Mouse (Mus musculus): ENCODE results near the gene Rnls. TPM values are rescaled to one million over a fixed set of nuclear protein-coding genes. Genes with fewer than 3 reads are reported as not detected.

Rnls gene
- polyA plus RNA-seq, 2 experiments: 1.0 to 7.3 TPM

GRCm38 (mm10) chr19:33102008-33102782 is 289.9 kb downstream of the Rnls start:
- H3K9me3 ChIP-seq (ENCODE audit: control insufficient read depth, low read length): no peaks in the 10 kb centered on the region
- WGBS: 54% methylated on average over 7 of the region's 7 CpGs
- H3K4me3 ChIP-seq (replicated peaks; ENCODE audit: low read length): no peak overlapping the region
- TF ChIP-seq POLR2A (IDR thresholded peaks at IDR 0.05; ENCODE audit: borderline replicate concordance, extremely low read depth, insufficient read depth, insufficient read length): no peak
- no peak overlapping the region for H3K9ac ChIP-seq (ENCODE audit: low read depth, low read length, severe bottlenecking)
- ATAC-seq (ENCODE audit: low FRiP score, low read depth) (peak; percentile 80), DNase-seq (ENCODE audit: low spot score) (peak; percentile 72)
- peaks cover 14% of the 10 kb centered on the region for H3K4me1 ChIP-seq (ENCODE audit: control insufficient read depth, insufficient read depth, low read length)
- H3K4me2 ChIP-seq (replicated peaks; ENCODE audit: low read depth, low read length, severe bottlenecking): no peak overlapping the region
- no peaks in the 10 kb centered on the region for H3K36me3 ChIP-seq (ENCODE audit: control insufficient read depth, insufficient read depth, low read length)
- H3K27me3 ChIP-seq (ENCODE audit: control insufficient read depth, insufficient read depth, low read length): no peaks in the 10 kb centered on the region
- H3K27ac ChIP-seq (replicated peaks; ENCODE audit: low read depth, low read length): no peak overlapping the region

DNA sequence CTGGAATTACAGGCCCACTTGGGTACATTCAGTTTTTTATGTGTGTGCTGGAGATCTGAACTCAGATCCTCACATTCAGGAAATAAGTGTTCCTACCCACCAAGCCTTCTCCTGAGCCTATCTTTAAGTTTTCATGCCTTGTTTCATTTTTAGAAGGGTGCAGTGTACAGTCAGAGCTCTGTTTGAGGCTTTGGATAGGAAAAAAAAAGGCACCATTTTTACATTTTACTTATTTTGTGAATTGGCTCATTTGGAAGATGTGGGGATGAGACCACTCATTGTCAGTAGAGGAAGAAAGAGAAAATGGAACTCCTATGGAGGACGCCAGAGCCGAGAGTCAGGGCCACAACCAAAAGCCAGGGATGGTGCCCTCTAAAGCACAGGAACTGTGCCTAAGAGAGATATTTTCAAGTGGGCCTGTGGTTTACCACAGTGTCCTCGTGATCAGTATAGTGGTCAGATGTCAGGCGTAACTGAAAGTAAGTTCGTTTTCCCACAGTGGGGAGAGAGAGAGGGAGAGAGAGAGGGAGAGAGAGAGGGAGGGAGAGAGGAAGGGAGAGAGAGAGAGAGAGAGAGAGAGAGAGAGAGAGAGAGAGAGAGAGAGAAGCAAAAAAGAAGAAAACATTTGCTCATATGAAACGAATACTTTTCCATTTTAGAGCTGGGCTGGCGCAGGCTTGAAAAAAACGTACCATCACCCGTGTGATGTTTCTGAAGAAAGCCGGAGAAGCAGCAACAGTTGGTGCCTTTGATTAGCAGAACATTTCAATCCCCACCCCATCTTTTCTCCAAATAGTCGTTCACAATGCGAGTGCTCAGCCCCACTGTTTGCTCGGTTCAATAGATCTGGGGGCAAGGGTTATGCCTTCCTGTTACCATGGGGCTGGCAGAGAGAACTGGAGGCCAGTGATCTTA is 290.7 kb downstream of the Rnls start:
- Histone ChIP-seq H3K9ac (ENCODE audit: low read depth, low read length, severe bottlenecking) (no peak overlapping the region), H3K4me1 (ENCODE audit: control insufficient read depth, insufficient read depth, low read length) (peaks cover 14% of the 10 kb centered on the region)

DNA sequence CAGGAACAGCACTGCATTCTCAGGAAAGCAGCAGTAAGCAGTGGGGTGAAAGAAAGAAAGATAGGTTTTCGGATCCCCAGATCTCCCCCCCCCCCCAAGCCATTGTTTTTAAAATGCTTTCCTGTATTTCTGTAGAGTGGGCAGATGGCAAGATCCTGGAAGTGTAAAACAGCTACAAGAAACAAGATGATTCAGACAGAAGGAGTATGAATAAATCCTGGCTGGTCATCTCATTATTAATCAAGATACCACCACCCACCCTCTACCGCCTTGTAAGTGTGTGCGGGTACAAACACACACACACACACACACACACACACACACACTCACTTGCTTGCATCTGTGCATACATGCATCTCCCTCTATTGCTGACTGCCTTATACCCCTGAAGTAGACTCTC is 291.5 kb downstream of the Rnls start:
- H3K9me3 ChIP-seq (ENCODE audit: control insufficient read depth, low read length): no peaks in the 10 kb centered on the region
- WGBS: 70% methylated on average over 3 of the region's 3 CpGs
- no peak for TF ChIP-seq POLR2A (IDR thresholded peaks at IDR 0.05; ENCODE audit: borderline replicate concordance, extremely low read depth, insufficient read depth, insufficient read length)
- H3K4me3 ChIP-seq (replicated peaks; ENCODE audit: low read length): no peak overlapping the region
- H3K9ac ChIP-seq (ENCODE audit: low read depth, low read length, severe bottlenecking): no peak overlapping the region
- no peaks in the 10 kb centered on the region for H3K27me3 ChIP-seq (ENCODE audit: control insufficient read depth, insufficient read depth, low read length)
- H3K4me1 ChIP-seq (ENCODE audit: control insufficient read depth, insufficient read depth, low read length): peaks cover 14% of the 10 kb centered on the region
- DNase-seq (ENCODE audit: low spot score) (no peak), ATAC-seq (ENCODE audit: low FRiP score, low read depth) (no peak)
- H3K27ac ChIP-seq (replicated peaks; ENCODE audit: low read depth, low read length): no peak overlapping the region
- no peaks in the 10 kb centered on the region for H3K36me3 ChIP-seq (ENCODE audit: control insufficient read depth, insufficient read depth, low read length)
- no peak overlapping the region for H3K4me2 ChIP-seq (replicated peaks; ENCODE audit: low read depth, low read length, severe bottlenecking)

More for the DNA sequence above, 290.7 kb downstream of the Rnls start:
- DNase-seq (ENCODE audit: low spot score): no peak
- Histone ChIP-seq H3K9me3 (ENCODE audit: control insufficient read depth, low read length) (no peaks in the 10 kb centered on the region), H3K27me3 (ENCODE audit: control insufficient read depth, insufficient read depth, low read length) (no peaks in the 10 kb centered on the region), H3K36me3 (ENCODE audit: control insufficient read depth, insufficient read depth, low read length) (no peaks in the 10 kb centered on the region), H3K4me2 (replicated peaks; ENCODE audit: low read depth, low read length, severe bottlenecking) (no peak overlapping the region), H3K27ac (replicated peaks; ENCODE audit: low read depth, low read length) (no peak overlapping the region), H3K4me3 (replicated peaks; ENCODE audit: low read length) (no peak overlapping the region)
- ATAC-seq (ENCODE audit: low FRiP score, low read depth): no peak
- no peak for TF ChIP-seq POLR2A (IDR thresholded peaks at IDR 0.05; ENCODE audit: borderline replicate concordance, extremely low read depth, insufficient read depth, insufficient read length)
- 62% methylated on average over 13 of the region's 13 CpGs for WGBS

GRCm38 (mm10) chr19:33100031-33100430 is 292.1 kb downstream of the Rnls start:
- Histone ChIP-seq H3K4me3 (replicated peaks; ENCODE audit: low read length) (no peak overlapping the region), H3K4me2 (replicated peaks; ENCODE audit: low read depth, low read length, severe bottlenecking) (no peak overlapping the region), H3K27ac (replicated peaks; ENCODE audit: low read depth, low read length) (no peak overlapping the region), H3K36me3 (ENCODE audit: control insufficient read depth, insufficient read depth, low read length) (no peaks in the 10 kb centered on the region), H3K9ac (ENCODE audit: low read depth, low read length, severe bottlenecking) (no peak overlapping the region), H3K4me1 (ENCODE audit: control insufficient read depth, insufficient read depth, low read length) (peaks cover 14% of the 10 kb centered on the region), H3K9me3 (ENCODE audit: control insufficient read depth, low read length) (no peaks in the 10 kb centered on the region), H3K27me3 (ENCODE audit: control insufficient read depth, insufficient read depth, low read length) (no peaks in the 10 kb centered on the region)
- ATAC-seq (ENCODE audit: low FRiP score, low read depth): no peak
- DNase-seq (ENCODE audit: low spot score): no peak
- 48% methylated on average over 4 of the region's 4 CpGs for WGBS
- no peak for TF ChIP-seq POLR2A (IDR thresholded peaks at IDR 0.05; ENCODE audit: borderline replicate concordance, extremely low read depth, insufficient read depth, insufficient read length)

DNA sequence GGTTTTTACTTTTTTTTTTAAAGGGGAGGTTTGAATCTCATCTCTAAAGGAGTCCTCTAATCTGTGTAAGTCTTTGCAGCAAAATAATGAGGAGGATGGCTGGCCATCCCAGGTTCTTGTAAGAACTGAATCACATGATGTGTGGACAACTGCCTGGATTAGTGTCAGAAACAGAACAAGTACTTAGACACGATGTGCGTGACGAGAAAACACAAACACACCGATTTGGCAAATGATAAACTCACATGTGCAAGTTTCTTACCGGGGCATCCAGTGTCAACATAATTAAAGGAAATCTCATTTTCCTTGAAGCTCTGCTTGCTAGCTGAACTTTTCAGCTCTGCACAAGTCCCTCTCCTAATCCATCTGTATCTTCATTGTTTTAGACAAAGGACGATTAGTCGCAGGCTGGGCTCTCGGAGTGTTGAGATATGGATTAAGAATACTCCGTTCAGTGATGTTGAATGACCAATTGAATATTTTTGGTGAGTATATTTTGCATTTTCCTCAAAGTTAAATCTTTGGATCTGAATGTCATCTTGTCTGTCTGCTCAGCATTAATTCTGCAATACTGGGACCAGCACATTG is 292.8 kb downstream of the Rnls start:
- H3K4me2 ChIP-seq (replicated peaks; ENCODE audit: low read depth, low read length, severe bottlenecking): no peak overlapping the region
- H3K9ac ChIP-seq (ENCODE audit: low read depth, low read length, severe bottlenecking): no peak overlapping the region
- no peak overlapping the region for H3K27ac ChIP-seq (replicated peaks; ENCODE audit: low read depth, low read length)
- H3K4me3 ChIP-seq (replicated peaks; ENCODE audit: low read length): no peak overlapping the region
- H3K27me3 ChIP-seq (ENCODE audit: control insufficient read depth, insufficient read depth, low read length): no peaks in the 10 kb centered on the region
- no peak for ATAC-seq (ENCODE audit: low FRiP score, low read depth)
- H3K36me3 ChIP-seq (ENCODE audit: control insufficient read depth, insufficient read depth, low read length): no peaks in the 10 kb centered on the region
- DNase-seq (ENCODE audit: low spot score): no peak
- H3K4me1 ChIP-seq (ENCODE audit: control insufficient read depth, insufficient read depth, low read length): peaks cover 14% of the 10 kb centered on the region
- H3K9me3 ChIP-seq (ENCODE audit: control insufficient read depth, low read length): no peaks in the 10 kb centered on the region
- no peak for TF ChIP-seq POLR2A (IDR thresholded peaks at IDR 0.05; ENCODE audit: borderline replicate concordance, extremely low read depth, insufficient read depth, insufficient read length)
- WGBS: 85% methylated on average over 9 of the region's 9 CpGs

Measured in limb, embryonic 14.5 days (tissue).